Comparison of ENCODE assay signal across 14 mouse cellular contexts in genomic region chr10:16001246-16001645, GRCm38 (mm10).
"Had no signal": no experiment of that assay in that cellular context is flagged by ENCODE, and none has a peak within 500 bp of the region (broad histone marks: within the 10 kb centered on the region; RNA-seq: fewer than 3 reads in every experiment).

No protein-coding gene starts in this region.

- H3K4me1 ChIP-seq: kidney, embryonic 15.5 days; limb, embryonic 10.5 days; limb, embryonic 13.5 days; liver, embryonic 13.5 days had no signal

- DNase-seq: kidney, postnatal 10 days; kidney, postnatal 36 days; layer of hippocampus, postnatal 36 days; liver; liver, embryonic 13.5 days; lung, adult 2 months; lung, postnatal 14 days; lung, postnatal 4 days; midbrain, embryonic 14.5 days; thymus, postnatal 25 days had no signal

- H3K36me3 ChIP-seq: kidney, embryonic 15.5 days; limb, embryonic 10.5 days; limb, embryonic 13.5 days; liver, embryonic 13.5 days had no signal

- H3K4me3 ChIP-seq: kidney, embryonic 15.5 days; limb, embryonic 10.5 days; limb, embryonic 13.5 days; liver, embryonic 13.5 days had no signal

- H3K27ac ChIP-seq: kidney, embryonic 15.5 days; limb, embryonic 10.5 days; limb, embryonic 13.5 days; liver, embryonic 13.5 days; stomach, postnatal 0 days had no signal

- H3K27me3 ChIP-seq: kidney, embryonic 15.5 days; limb, embryonic 13.5 days; liver, embryonic 13.5 days had no signal
